Mouse (Mus musculus) hindbrain, embryonic 16.5 days (tissue): Measurements from ENCODE around the gene Slc25a42. TPM values are rescaled to one million over a fixed set of nuclear protein-coding genes. Genes with fewer than 3 reads are reported as not detected.
"Not testable (repeated sequence)": the region's sequence is repeated elsewhere in the genome, so short reads cannot be mapped to it uniquely, and the experiment has no call there.

Source experiments
- ATAC-seq: fragments of 200-750 bp; cut with Nextera tagmentation; 2 replicates; pipeline ENCODE4 v1.8.0; 2017; ENCODE audit warnings: moderate TSS enrichment, moderate library complexity
- H3K27ac ChIP-seq: fragments of 300-500 bp; sonication (generic); 2 replicates; pipeline ENCODE4 v1.5.1; 2014; ENCODE audit warnings: low read depth, mild to moderate bottlenecking, control low read depth, low read length, moderate library complexity
- H3K27me3 ChIP-seq: fragments of 300-500 bp; sonication (generic); replicated peaks from 2 replicates; pipeline ENCODE4 v1.6.1; 2014; ENCODE audit warnings: low read length; ENCODE audit not compliant: control insufficient read depth, insufficient read depth
- H3K36me3 ChIP-seq: fragments of 300-500 bp; sonication (generic); 2 replicates; pipeline ENCODE4 v1.6.1; 2014; ENCODE audit warnings: mild to moderate bottlenecking, low read length, moderate library complexity, mixed read lengths; ENCODE audit not compliant: control insufficient read depth, insufficient read depth
- H3K4me1 ChIP-seq: fragments of 300-500 bp; sonication (generic); 2 replicates; pipeline ENCODE4 v1.6.1; 2014; ENCODE audit warnings: low read depth, low read length; ENCODE audit not compliant: control insufficient read depth, insufficient read depth
- H3K4me2 ChIP-seq: fragments of 300-500 bp; sonication (generic); 2 replicates; pipeline ENCODE4 v1.6.1; 2014; ENCODE audit warnings: mild to moderate bottlenecking, low read length, control low read depth, moderate library complexity
- H3K4me3 ChIP-seq: fragments of 300-500 bp; sonication (generic); 2 replicates; pipeline ENCODE4 v1.5.1; 2014; ENCODE audit warnings: mild to moderate bottlenecking, low read length, control low read depth, moderate library complexity
- H3K9ac ChIP-seq: fragments of 300-500 bp; sonication (generic); 2 replicates; pipeline ENCODE4 v1.6.1; 2014; ENCODE audit warnings: low read depth, mild to moderate bottlenecking, control low read depth, low read length, moderate library complexity
- H3K9me3 ChIP-seq: fragments of 300-500 bp; sonication (generic); 2 replicates; pipeline ENCODE4 v1.6.1; 2014; ENCODE audit warnings: mild to moderate bottlenecking, low read length, moderate library complexity; ENCODE audit not compliant: control insufficient read depth
- WGBS: fragments of 180-500 bp; shearing (Covaris S2); extraction: QIAGEN DNeasy Blood & Tissue Kit; methylation state at CpG from one replicate; pipeline ENCODE4 v1.1.7; 2014; 5-methylcytosine and 5-hydroxymethylcytosine counted together
- polyA plus RNA-seq: library from polyadenylated mRNA; unstranded; fragments of >200 nt; fragmentation: Nextera tagmentation; extraction: Ambion mirVana; gene quantifications from 2 replicates; pipeline ENCODE4 v1.2.1, GENCODE M21; 2015

The Slc25a42 gene
- polyA plus RNA-seq, 1 experiment from 2014 or later = 9.5 TPM

DNA sequence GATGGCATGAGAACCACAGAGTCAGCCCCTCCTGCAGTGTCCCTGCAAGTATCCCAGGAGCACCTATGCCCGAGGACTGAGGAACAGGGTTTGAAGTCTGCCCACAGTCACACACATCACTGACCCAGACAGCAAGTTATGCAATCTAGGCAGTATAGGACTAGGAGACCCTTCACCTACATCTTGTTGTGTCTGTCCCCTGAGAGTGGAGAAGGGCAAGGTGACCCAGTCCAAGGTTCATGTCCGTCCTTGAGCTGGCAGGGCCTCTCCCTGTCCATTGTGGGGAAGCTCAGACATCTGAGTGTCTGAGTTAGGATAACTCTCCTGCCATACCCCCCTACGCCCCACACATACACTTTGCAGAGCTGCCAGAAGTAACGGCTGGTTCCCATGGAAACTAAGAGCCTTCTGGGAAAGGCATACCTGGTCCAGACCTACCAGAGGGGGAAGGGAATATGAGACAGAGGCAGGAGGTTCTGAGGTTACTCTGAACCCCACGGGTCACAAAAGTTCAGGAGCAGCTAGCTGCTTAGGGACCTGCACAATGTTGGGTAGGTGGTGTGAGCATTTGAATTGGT, 7.1 kb upstream of the Slc25a42 start:
- no peak for ATAC-seq
- Histone ChIP-seq H3K4me3 (no peak overlapping the region), H3K27ac (no peak overlapping the region), H3K9ac (no peak overlapping the region), H3K9me3 (no peaks in the 10 kb centered on the region), H3K27me3 (no peaks in the 10 kb centered on the region), H3K36me3 (peaks cover 16% of the 10 kb centered on the region), H3K4me2 (no peak overlapping the region), H3K4me1 (peaks cover 3% of the 10 kb centered on the region; the same call in 1 of the 2 replicates)
- 53% methylated on average over 5 of the region's 5 CpGs for WGBS

DNA sequence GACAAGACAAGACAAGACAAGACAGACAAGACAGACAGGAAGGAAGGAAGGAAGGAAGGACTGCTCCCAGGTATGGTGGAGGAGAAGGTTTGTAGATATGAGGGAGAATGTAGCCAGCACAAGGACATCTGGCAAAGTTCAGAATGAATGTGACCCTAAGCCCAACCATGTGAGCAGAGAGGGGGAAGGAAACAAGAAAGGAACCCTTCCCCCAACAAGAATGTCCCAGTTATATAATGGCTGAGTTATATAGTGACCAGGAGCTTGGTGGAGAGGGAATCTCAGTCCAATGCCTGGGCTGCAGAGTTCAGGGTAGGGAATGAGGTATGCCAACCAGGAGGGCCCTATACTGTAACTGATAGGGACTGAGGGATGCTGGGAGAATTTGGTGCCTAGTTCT, 5.3 kb upstream of the Slc25a42 start:
- Histone ChIP-seq H3K9ac (no peak overlapping the region), H3K9me3 (no peaks in the 10 kb centered on the region), H3K27me3 (no peaks in the 10 kb centered on the region), H3K4me2 (no peak overlapping the region), H3K27ac (no peak overlapping the region), H3K4me3 (no peak overlapping the region), H3K36me3 (peaks cover 9% of the 10 kb centered on the region), H3K4me1 (peaks cover 5% of the 10 kb centered on the region; the same call in 1 of the 2 replicates)
- ATAC-seq = no peak

DNA sequence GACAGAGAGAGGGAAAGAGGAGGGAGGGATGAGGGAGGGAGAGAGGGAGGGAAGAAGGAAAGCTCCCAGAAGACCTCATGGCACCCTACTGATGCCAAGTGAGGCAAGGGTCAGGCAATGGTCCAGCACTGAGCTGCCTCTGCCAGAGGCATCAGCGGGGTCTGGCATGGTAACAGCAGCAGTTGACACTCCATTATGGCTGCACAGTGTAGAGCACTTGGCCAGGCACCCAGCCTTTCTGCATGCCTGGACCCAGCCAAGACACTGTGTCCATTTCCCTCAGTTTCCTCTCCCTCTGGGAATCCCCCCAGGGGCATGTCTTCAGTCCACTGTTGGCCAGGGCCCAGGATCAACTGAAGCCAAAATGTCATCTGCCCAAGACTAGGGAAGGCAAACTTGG, 4.5 kb upstream of the Slc25a42 start:
- peaks cover under 1% of the 10 kb centered on the region for H3K36me3 ChIP-seq
- H3K4me3 ChIP-seq = no peak overlapping the region
- H3K9ac ChIP-seq = no peak overlapping the region
- peak; percentile 16; the same call in 1 of the 2 replicates for ATAC-seq
- H3K4me2 ChIP-seq = no peak overlapping the region
- H3K27ac ChIP-seq = peak overlapping the region; percentile 25; the same call in 1 of the 2 replicates
- WGBS = 56% methylated on average over 1 of the region's 1 CpGs
- peaks cover 5% of the 10 kb centered on the region for H3K4me1 ChIP-seq
- no peaks in the 10 kb centered on the region for H3K9me3 ChIP-seq
- H3K27me3 ChIP-seq = no peaks in the 10 kb centered on the region

DNA sequence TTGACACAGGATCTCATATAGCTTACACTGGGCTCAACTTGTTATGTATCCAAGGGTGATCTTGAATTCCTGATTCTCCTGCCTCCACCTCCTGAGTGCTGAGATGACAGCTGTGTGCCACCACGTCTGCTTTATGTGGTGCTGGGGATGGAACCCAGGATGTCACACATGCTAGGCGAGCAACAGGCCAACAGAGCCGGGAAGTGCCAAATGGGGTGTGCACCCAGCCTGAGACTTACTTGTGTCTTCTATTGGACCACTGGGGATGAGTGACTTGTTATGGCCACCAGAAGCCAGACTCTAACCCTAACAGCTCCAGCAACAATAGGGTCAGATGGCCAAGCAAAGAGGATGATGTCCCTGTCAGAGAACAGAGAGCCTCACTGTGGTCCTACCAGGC, 4.1 kb upstream of the Slc25a42 start:
- not testable (repeated sequence) for ATAC-seq, H3K4me2 ChIP-seq, H3K9ac ChIP-seq, H3K36me3 ChIP-seq, H3K9me3 ChIP-seq, H3K27ac ChIP-seq, H3K4me3 ChIP-seq, H3K4me1 ChIP-seq, H3K27me3 ChIP-seq
- WGBS = 69% methylated on average over 3 of the region's 3 CpGs

DNA sequence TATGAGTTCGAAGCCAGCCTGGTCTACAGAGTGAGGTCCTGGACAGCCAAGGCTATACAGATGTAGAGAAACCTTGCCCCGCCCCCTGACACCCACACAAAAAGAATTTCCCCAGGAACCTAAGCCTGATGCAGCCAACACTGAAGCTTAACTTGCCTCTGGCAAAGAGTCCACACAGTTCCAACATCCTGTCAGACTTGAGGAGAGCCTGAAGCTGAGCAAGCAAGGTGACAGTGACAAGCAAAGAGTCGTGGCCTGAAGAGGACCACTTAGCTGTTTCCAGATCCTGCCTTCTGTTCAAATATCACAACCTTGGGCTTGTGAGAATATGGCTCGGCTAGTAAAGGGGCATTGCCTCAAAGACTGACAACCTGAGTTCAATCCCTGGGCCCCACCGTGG, 3.0 kb upstream of the Slc25a42 start:
- Histone ChIP-seq H3K4me2 (no peak overlapping the region), H3K4me3 (no peak overlapping the region), H3K9ac (no peak overlapping the region), H3K9me3 (no peaks in the 10 kb centered on the region), H3K27me3 (peaks cover 2% of the 10 kb centered on the region; the same call in 1 of the 2 replicates), H3K27ac (no peak overlapping the region), H3K4me1 (peaks cover 18% of the 10 kb centered on the region), H3K36me3 (no peaks in the 10 kb centered on the region)
- 74% methylated on average over 5 of the region's 5 CpGs for WGBS
- no peak for ATAC-seq

DNA sequence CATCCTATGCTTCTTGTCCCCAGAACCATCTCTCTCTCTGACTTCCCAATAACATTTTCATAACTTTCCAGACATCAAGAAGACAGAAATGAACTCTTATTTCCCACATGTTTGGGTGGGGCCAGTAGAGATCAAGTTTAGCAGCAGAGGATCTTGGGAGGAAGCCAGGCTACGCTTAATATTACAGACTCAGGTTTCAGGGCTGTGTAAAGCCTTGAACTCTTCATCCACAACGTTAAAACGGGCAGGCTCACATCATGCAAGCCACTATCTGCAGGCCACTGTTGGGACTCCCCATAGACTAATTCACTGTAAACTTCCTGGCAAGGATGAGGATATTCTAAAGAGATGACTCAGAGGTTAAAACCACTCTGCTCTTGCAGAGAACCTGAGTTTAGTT, 2.3 kb upstream of the Slc25a42 start:
- ATAC-seq = no peak
- 70% methylated on average over 3 of the region's 3 CpGs for WGBS
- H3K36me3 ChIP-seq = no peaks in the 10 kb centered on the region
- H3K27me3 ChIP-seq = peaks cover 2% of the 10 kb centered on the region; the same call in 1 of the 2 replicates
- H3K4me2 ChIP-seq = no peak overlapping the region
- no peaks in the 10 kb centered on the region for H3K9me3 ChIP-seq
- no peak overlapping the region for H3K4me3 ChIP-seq
- H3K9ac ChIP-seq = no peak overlapping the region
- H3K27ac ChIP-seq = no peak overlapping the region
- peaks cover 18% of the 10 kb centered on the region for H3K4me1 ChIP-seq

DNA sequence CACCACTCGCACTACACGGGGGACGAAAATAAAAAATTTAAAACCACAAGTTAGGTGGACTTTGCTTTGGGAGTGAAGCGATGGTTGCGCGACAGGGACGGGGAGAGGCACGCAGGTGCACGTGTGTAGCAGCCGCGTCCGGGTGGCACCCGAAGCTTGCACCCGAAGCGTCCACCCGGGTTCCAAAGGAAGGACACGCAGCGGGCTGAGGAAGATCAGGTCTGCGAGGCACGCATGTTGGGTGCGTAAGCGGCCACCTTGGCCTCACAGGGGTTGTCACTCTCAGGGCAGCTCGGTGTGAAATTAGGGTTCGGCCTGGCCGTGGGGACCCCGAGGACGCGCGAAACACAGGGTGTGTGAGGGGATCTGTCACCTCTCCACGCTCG, 386 bp downstream of the Slc25a42 start:
- Histone ChIP-seq H3K9me3 (no peaks in the 10 kb centered on the region), H3K9ac (peak overlapping the region; percentile 78), H3K4me1 (peaks cover 15% of the 10 kb centered on the region), H3K4me3 (peak overlapping the region; percentile 81), H3K27ac (peak overlapping the region; percentile 81), H3K27me3 (peaks cover 2% of the 10 kb centered on the region; the same call in 1 of the 2 replicates), H3K4me2 (peak overlapping the region; percentile 93), H3K36me3 (no peaks in the 10 kb centered on the region)
- 2% methylated on average over 31 of the region's 31 CpGs for WGBS
- ATAC-seq = peak; percentile 10

DNA sequence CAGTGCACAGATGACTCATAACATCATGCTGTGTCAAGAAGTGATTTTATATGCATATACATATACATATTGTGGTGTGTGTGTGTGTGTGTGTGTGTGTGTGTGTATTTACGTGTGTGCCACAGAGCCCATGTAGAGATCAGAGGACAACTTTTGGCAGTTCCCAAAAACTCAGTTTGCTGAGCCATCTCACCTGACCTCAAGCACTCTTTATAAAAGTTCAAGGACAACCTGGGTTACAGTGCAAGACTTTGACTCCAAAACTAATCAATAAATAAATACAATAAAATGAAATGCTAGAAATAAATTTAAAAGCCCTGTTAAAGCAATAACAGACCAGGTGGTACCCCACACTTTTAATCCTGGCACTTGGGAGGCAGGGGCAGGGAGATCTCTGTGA, 830 bp downstream of the Slc25a42 start:
- no peaks in the 10 kb centered on the region for H3K36me3 ChIP-seq
- H3K4me3 ChIP-seq = peak overlapping the region; percentile 81
- H3K27ac ChIP-seq = no peak overlapping the region
- H3K27me3 ChIP-seq = peaks cover 2% of the 10 kb centered on the region; the same call in 1 of the 2 replicates
- H3K9ac ChIP-seq = peak overlapping the region; percentile 78
- H3K4me1 ChIP-seq = peaks cover 15% of the 10 kb centered on the region
- WGBS = 77% methylated on average over 1 of the region's 1 CpGs
- H3K4me2 ChIP-seq = peak overlapping the region; percentile 93
- no peak for ATAC-seq
- no peaks in the 10 kb centered on the region for H3K9me3 ChIP-seq

DNA sequence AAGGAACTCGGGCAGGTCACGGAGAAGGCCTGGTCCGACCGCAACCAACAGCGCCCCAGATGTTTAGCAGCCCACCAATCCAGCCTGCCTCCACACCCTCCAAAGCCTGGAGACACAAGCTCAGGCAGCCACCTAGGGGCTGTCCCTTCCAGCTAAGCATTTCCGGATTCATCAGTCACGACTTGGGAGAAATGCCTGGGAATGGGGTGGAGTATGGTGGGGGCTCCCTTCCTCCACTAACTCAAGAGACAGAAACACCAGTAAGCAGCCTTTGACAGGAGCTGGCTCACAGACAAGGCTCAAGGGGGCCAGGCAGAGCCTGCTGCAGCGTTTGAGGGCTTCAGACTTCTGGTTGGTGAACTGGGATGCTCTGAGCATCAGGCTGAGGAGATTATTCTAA, 1.6 kb downstream of the Slc25a42 start:
- peak overlapping the region; percentile 7; the same call in 1 of the 2 replicates for H3K4me3 ChIP-seq
- 38% methylated on average over 8 of the region's 8 CpGs for WGBS
- peaks cover 15% of the 10 kb centered on the region for H3K4me1 ChIP-seq
- no peaks in the 10 kb centered on the region for H3K36me3 ChIP-seq
- H3K27me3 ChIP-seq = peaks cover 2% of the 10 kb centered on the region; the same call in 1 of the 2 replicates
- H3K4me2 ChIP-seq = peak overlapping the region; percentile 93; the same call in 1 of the 2 replicates
- no peaks in the 10 kb centered on the region for H3K9me3 ChIP-seq
- ATAC-seq = no peak
- H3K27ac ChIP-seq = no peak overlapping the region
- H3K9ac ChIP-seq = peak overlapping the region; percentile 18; the same call in 1 of the 2 replicates
